Mouse (Mus musculus) C2C12 (cell line): ENCODE data around the gene Tenm2.

Source experiments
- CEBPB ChIP-seq: IDR thresholded peaks from one replicate; pipeline ENCODE4 v1.6.1; 2011; ENCODE audit warnings: low read depth, mild to moderate bottlenecking, control low read depth, moderate library complexity
- CTCF ChIP-seq: IDR thresholded peaks from one replicate; pipeline ENCODE4 v1.5.1; 2011; ENCODE audit not compliant: control insufficient read depth, insufficient read depth, insufficient read length
- FOSL1 ChIP-seq: IDR thresholded peaks from one replicate; pipeline ENCODE4 v1.8.0; 2011; ENCODE audit warnings: mild to moderate bottlenecking, low read length; ENCODE audit not compliant: poor library complexity, insufficient read depth, severe bottlenecking
- MYOD1 ChIP-seq: IDR thresholded peaks from one replicate; pipeline ENCODE4 v1.6.1; 2011; ENCODE audit warnings: low read depth; ENCODE audit not compliant: control insufficient read depth, insufficient read length
- MYOG ChIP-seq: IDR thresholded peaks from one replicate; pipeline ENCODE4 v1.6.1; 2011; ENCODE audit not compliant: control insufficient read depth, insufficient read length; ENCODE audit errors: extremely low read depth
- USF1 ChIP-seq: IDR thresholded peaks from one replicate; pipeline ENCODE4 v1.6.1; 2011; ENCODE audit warnings: low read depth, mild to moderate bottlenecking, control low read depth, moderate library complexity

- TF ChIP-seq CTCF (no peak), USF1 (no peak), CEBPB (no peak), MYOG (no peak), MYOD1 (no peak), FOSL1 (no peak)
These were observed 1262.6 kb downstream of the Tenm2 start for GRCm38 (mm10) chr11:35973135-35973534.
